Mouse (Mus musculus) C2C12 (cell line): ENCODE data around the gene Myh9. TPM values are rescaled to one million over a fixed set of nuclear protein-coding genes. Genes with fewer than 3 reads are reported as not detected.

Source experiments
- H3K27me3 ChIP-seq: one replicate; pipeline ENCODE4 v1.6.1; 2011; ENCODE audit not compliant: control insufficient read depth, insufficient read depth, insufficient read length
- H3K36me3 ChIP-seq: one replicate; pipeline ENCODE4 v1.6.1; 2011; ENCODE audit not compliant: control insufficient read depth, insufficient read depth
- H3K4me3 ChIP-seq: one replicate; pipeline ENCODE4 v1.5.1; 2011; ENCODE audit warnings: mild to moderate bottlenecking, control low read depth; ENCODE audit not compliant: poor library complexity, insufficient read depth, severe bottlenecking
- H3K79me2 ChIP-seq: one replicate; pipeline ENCODE4 v1.6.1; 2011; ENCODE audit not compliant: control insufficient read depth, insufficient read depth
- H3K79me3 ChIP-seq: one replicate; pipeline ENCODE4 v1.6.1; 2011; ENCODE audit warnings: low read depth, control low read depth
- H3ac ChIP-seq: one replicate; pipeline ENCODE3; 2011; ENCODE audit warnings: low read depth; ENCODE audit not compliant: control insufficient read depth, insufficient read length
- CEBPB ChIP-seq: IDR thresholded peaks from one replicate; pipeline ENCODE4 v1.6.1; 2011; ENCODE audit warnings: low read depth, mild to moderate bottlenecking, control low read depth, moderate library complexity
- CTCF ChIP-seq: IDR thresholded peaks from one replicate; pipeline ENCODE4 v1.5.1; 2011; ENCODE audit not compliant: control insufficient read depth, insufficient read depth, insufficient read length
- FOSL1 ChIP-seq: IDR thresholded peaks from one replicate; pipeline ENCODE4 v1.8.0; 2011; ENCODE audit warnings: mild to moderate bottlenecking, low read length; ENCODE audit not compliant: poor library complexity, insufficient read depth, severe bottlenecking
- MAX ChIP-seq: IDR thresholded peaks from one replicate; pipeline ENCODE4 v1.6.1; 2011; ENCODE audit warnings: mild to moderate bottlenecking, control low read depth
- MYOD1 ChIP-seq: IDR thresholded peaks from one replicate; pipeline ENCODE4 v1.6.1; 2011; ENCODE audit warnings: low read depth; ENCODE audit not compliant: control insufficient read depth, insufficient read length
- MYOG ChIP-seq: IDR thresholded peaks from one replicate; pipeline ENCODE4 v1.6.1; 2011; ENCODE audit not compliant: control insufficient read depth, insufficient read length; ENCODE audit errors: extremely low read depth
- USF1 ChIP-seq: IDR thresholded peaks from one replicate; pipeline ENCODE4 v1.6.1; 2011; ENCODE audit warnings: low read depth, mild to moderate bottlenecking, control low read depth, moderate library complexity
- polyA plus RNA-seq: library from polyadenylated mRNA; unstranded; fragments of >200 nt; fragmentation: generic; extraction: Trizol; gene quantifications from one replicate; pipeline ENCODE4 v1.2.1, GENCODE M21; 2012; ENCODE audit warnings: missing spikeins

The Myh9 gene
- polyA plus RNA-seq, 1 experiment: 580 TPM

DNA sequence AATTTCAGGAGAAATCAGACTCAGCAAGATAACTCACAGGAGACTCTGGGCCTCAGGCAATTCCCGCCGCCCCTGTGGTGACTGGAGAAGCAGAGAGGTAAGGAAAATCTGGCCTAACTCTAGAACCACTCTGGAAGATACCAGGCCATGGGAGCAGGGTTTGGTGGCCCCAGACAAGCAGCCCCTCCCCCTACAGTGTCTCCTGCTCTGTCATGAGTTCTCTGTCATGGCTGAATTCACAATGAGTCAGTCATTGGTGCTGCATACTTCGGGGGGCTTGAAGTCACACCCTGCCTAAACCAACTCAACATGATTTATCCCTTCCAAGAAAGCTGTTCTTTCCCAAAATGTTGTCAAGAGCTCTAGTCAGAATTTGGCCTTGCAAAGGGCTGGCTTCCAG, 18.3 kb downstream of the Myh9 start:
- H3K27me3 ChIP-seq: no peaks in the 10 kb centered on the region
- peak overlapping the region; percentile 64 for H3ac ChIP-seq
- H3K79me3 ChIP-seq: peaks cover 98% of the 10 kb centered on the region
- no peak overlapping the region for H3K4me3 ChIP-seq
- peaks cover 100% of the 10 kb centered on the region for H3K79me2 ChIP-seq
- TF ChIP-seq MYOG (no peak), USF1 (no peak)
- peaks cover 75% of the 10 kb centered on the region for H3K36me3 ChIP-seq

DNA sequence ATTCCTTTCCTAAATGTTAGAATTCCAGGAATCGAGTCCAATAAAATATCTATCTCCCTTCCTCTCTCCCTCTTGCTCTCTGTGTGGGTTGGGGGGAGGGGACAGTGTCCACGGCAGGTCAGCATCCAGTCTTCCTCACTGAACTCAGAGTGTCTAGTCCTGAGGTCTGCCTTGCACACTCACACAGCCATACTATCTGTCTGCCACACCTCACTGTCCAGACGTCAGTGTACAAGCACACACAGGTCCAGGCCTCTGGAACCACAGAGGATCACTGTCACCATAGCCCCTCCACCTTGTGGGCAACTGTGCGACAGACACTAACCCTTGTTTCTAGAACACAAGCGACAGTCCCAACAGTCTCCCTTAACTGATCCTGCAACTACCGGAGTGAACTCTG, 18.8 kb downstream of the Myh9 start:
- no peak for TF ChIP-seq CTCF
- TF ChIP-seq USF1: no peak
- TF ChIP-seq MAX: no peak
- no peak for TF ChIP-seq FOSL1
- no peak for TF ChIP-seq MYOD1
- no peak for TF ChIP-seq CEBPB
- TF ChIP-seq MYOG: no peak
- H3K36me3 ChIP-seq: peaks cover 76% of the 10 kb centered on the region
- H3K79me2 ChIP-seq: peaks cover 100% of the 10 kb centered on the region
- H3K27me3 ChIP-seq: no peaks in the 10 kb centered on the region
- peaks cover 98% of the 10 kb centered on the region for H3K79me3 ChIP-seq
- peak overlapping the region; percentile 64 for H3ac ChIP-seq
- no peak overlapping the region for H3K4me3 ChIP-seq

DNA sequence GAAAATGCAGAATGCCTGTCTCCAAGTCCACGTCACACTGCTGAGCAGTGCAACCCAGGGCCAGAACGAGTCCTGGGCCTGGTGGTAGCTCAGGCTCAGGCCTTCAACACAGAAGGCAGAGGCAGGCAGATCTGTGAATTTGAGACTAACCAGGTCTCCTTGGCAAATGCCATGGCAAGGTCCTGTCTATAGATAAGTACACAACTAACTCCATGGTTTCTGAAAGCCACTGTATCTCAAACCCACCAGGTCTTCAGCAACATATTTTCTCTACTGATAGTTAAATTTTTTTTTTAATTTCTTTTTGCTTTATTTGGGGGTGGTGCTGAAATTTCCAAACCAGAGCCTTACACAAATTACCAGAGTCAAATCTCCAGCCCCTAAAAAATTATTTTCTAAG, 19.3 kb downstream of the Myh9 start:
- H3K36me3 ChIP-seq: peaks cover 76% of the 10 kb centered on the region
- no peak for TF ChIP-seq USF1
- no peak overlapping the region for H3K4me3 ChIP-seq
- peaks cover 100% of the 10 kb centered on the region for H3K79me2 ChIP-seq
- H3K27me3 ChIP-seq: no peaks in the 10 kb centered on the region
- H3K79me3 ChIP-seq: peaks cover 98% of the 10 kb centered on the region
- peak overlapping the region; percentile 21 for H3ac ChIP-seq

DNA sequence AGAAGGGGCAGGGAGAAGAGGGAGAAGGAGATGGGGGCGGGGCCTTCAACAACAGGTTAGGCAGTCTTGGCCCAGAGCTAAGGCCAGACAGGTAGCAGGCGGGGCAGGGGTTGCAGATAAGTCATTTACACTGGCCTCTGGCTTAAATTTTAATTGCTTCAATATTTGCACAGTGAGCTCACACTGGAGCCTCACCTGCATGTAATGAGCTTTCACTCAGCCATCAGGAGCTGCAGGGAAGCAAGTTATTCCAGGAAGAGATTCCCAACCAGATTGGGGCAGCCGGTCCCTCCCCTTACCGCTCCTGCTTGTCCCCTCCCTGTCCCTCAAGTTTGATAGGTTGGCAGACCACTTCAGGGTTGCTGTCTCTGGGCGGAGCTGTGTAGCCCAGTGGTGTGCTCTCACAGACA, 19.9 kb downstream of the Myh9 start:
- no peak overlapping the region for H3K4me3 ChIP-seq

DNA sequence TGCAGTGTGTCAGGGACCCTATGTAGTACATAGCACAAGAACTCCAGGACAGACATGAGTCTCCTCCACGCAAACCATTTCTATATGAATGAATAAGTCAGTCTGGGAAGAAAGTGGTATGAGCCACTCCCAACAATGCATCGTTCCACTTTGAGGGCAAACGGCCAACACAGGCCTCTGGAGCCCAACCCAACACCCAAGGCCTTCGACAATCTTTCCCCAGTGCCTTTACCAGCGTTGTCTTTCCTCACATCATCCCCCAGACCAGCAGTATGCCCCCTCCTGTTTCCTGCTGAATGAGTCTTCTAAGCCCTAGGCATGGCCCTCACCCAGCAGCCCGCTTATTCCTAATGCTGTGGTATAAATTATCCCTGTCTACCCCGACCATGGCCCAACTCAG, 20.6 kb downstream of the Myh9 start:
- Histone ChIP-seq H3K36me3 (peaks cover 67% of the 10 kb centered on the region), H3K27me3 (no peaks in the 10 kb centered on the region), H3ac (peak overlapping the region; percentile 41), H3K79me3 (peaks cover 99% of the 10 kb centered on the region), H3K4me3 (no peak overlapping the region), H3K79me2 (peaks cover 100% of the 10 kb centered on the region)
- TF ChIP-seq MAX (peak; percentile 2), CEBPB (no peak), CTCF (no peak)

More for the DNA sequence above, 19.9 kb downstream of the Myh9 start:
- Histone ChIP-seq H3K36me3 (peaks cover 73% of the 10 kb centered on the region), H3ac (peak overlapping the region; percentile 55), H3K79me3 (peaks cover 98% of the 10 kb centered on the region), H3K79me2 (peaks cover 100% of the 10 kb centered on the region), H3K27me3 (no peaks in the 10 kb centered on the region)
- TF ChIP-seq FOSL1: no peak
- TF ChIP-seq CEBPB: no peak
- TF ChIP-seq USF1: no peak
- TF ChIP-seq MYOD1: no peak
- TF ChIP-seq CTCF: no peak
- no peak for TF ChIP-seq MYOG
- no peak for TF ChIP-seq MAX

DNA sequence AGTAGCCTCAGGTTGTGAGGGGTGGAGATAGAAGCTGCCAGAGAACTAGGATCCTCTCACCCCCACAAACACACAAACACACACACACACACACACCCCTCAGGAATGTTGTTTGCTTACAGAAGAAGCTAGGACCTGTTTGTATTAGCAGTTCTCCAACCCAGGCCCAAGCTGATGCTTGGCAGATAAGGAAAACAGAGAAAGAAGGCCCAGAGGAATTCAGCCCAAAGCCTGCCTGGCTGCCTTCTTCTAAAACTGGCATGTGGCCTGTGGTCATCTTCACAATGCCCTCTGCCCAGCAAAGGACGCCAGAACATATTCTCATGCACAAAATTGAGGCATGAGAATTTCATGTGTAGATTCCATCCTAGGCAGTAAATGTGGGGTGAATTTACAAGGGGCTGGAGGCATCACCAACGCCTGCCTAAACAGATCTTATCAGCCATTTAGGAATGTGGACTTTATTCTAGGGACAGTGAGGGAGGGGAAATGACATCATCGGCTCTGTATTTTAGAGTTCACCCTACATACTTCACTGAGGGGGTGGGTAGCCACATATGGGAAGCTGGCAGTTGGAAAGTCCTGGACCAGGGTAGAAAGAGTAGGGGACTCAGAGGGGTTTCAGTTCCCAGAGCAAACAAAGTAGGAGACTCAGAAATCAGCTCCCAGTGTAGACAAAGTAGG, 21.4 kb downstream of the Myh9 start:
- no peak overlapping the region for H3K4me3 ChIP-seq
- H3K36me3 ChIP-seq: peaks cover 63% of the 10 kb centered on the region
- peak overlapping the region; percentile 28 for H3ac ChIP-seq
- no peak for TF ChIP-seq CEBPB
- TF ChIP-seq MYOD1: no peak
- peak; percentile 19 for TF ChIP-seq USF1
- peak; percentile 64 for TF ChIP-seq MAX
- no peak for TF ChIP-seq FOSL1
- no peaks in the 10 kb centered on the region for H3K27me3 ChIP-seq
- H3K79me3 ChIP-seq: peaks cover 99% of the 10 kb centered on the region
- H3K79me2 ChIP-seq: peaks cover 100% of the 10 kb centered on the region
